Mouse (Mus musculus) c-Kit-negative CD71-positive TER-119-positive erythroid progenitor cells, embryonic 14.5 days (primary cell): ENCODE results near the gene Coro1a.
"Not testable (repeated sequence)": the region's sequence is repeated elsewhere in the genome, so short reads cannot be mapped to it uniquely, and the experiment has no call there.

Experiments used
- DNase-seq: peaks from one replicate; pipeline ENCODE4 v3.0.0-alpha.2; 2013; ENCODE audit warnings: low read depth, low spot score

Gene Coro1a

GRCm38 (mm10) chr7:126689021-126689420 is 18.6 kb downstream of the Coro1a start:
- no peak for DNase-seq

GRCm38 (mm10) chr7:126688156-126688555 is 19.4 kb downstream of the Coro1a start:
- not testable (repeated sequence) for DNase-seq

GRCm38 (mm10) chr7:126681221-126681620 is 26.4 kb downstream of the Coro1a start:
- DNase-seq = no peak

GRCm38 (mm10) chr7:126679683-126680082 is 27.9 kb downstream of the Coro1a start:
- no peak for DNase-seq

GRCm38 (mm10) chr7:126678545-126679341 is 28.8 kb downstream of the Coro1a start:
- no peak for DNase-seq

- DNase-seq = no peak
Measured at GRCm38 (mm10) chr7:126676631-126677220, 30.9 kb downstream of the Coro1a start.

GRCm38 (mm10) chr7:126676207-126676606 is 31.4 kb downstream of the Coro1a start, which contains the start of gene Sult1a1:
TSS of gene Sult1a1 (minus strand) at chr7:126676432.
- no peak for DNase-seq

- DNase-seq = no peak
Measured at GRCm38 (mm10) chr7:126675104-126675503, 32.5 kb downstream of the Coro1a start.

- no peak for DNase-seq
Measured at GRCm38 (mm10) chr7:126672111-126672510, 35.5 kb downstream of the Coro1a start.

GRCm38 (mm10) chr7:126670152-126670551 is 37.4 kb downstream of the Coro1a start:
- no peak for DNase-seq

GRCm38 (mm10) chr7:126668452-126668851 is 39.1 kb downstream of the Coro1a start:
- DNase-seq = no peak

- no peak for DNase-seq
Measured at GRCm38 (mm10) chr7:126667495-126668090, 40.0 kb downstream of the Coro1a start.

- no peak for DNase-seq
Measured at GRCm38 (mm10) chr7:126665269-126665668, 42.3 kb downstream of the Coro1a start.

GRCm38 (mm10) chr7:126663646-126664045 is 43.9 kb downstream of the Coro1a start:
- DNase-seq = no peak

GRCm38 (mm10) chr7:126659771-126660170 is 47.8 kb downstream of the Coro1a start:
- no peak for DNase-seq

GRCm38 (mm10) chr7:126657522-126657921 is 50.1 kb downstream of the Coro1a start:
- no peak for DNase-seq

GRCm38 (mm10) chr7:126655695-126656094 is 51.9 kb downstream of the Coro1a start:
- no peak for DNase-seq

- no peak for DNase-seq
Measured at GRCm38 (mm10) chr7:126653991-126654390, 53.6 kb downstream of the Coro1a start.

GRCm38 (mm10) chr7:126650852-126651251 is 56.7 kb downstream of the Coro1a start:
- peak; percentile 30 for DNase-seq
